Mouse (Mus musculus) forebrain, embryonic 10.5 days (tissue): Measurements from ENCODE around the gene Klrb1f. TPM values are rescaled to one million over a fixed set of nuclear protein-coding genes. Genes with fewer than 3 reads are reported as not detected.

Experiments used
- DNase-seq: peaks from one replicate; pipeline ENCODE4 v3.0.0-alpha.2; 2017; ENCODE audit warnings: low spot score; ENCODE audit errors: extremely low spot score
- H3K27ac ChIP-seq: fragments of 300-500 bp; sonication (generic); 2 replicates; pipeline ENCODE4 v1.5.1; 2016; ENCODE audit warnings: mild to moderate bottlenecking
- H3K27me3 ChIP-seq: fragments of 300-500 bp; sonication (generic); 2 replicates; pipeline ENCODE4 v1.6.1; 2016; ENCODE audit warnings: mild to moderate bottlenecking; ENCODE audit not compliant: poor library complexity, severe bottlenecking
- H3K36me3 ChIP-seq: fragments of 300-500 bp; sonication (generic); replicated peaks from 2 replicates; pipeline ENCODE4 v1.6.1; 2016; ENCODE audit warnings: mild to moderate bottlenecking, moderate library complexity
- H3K4me1 ChIP-seq: fragments of 300-500 bp; sonication (generic); 2 replicates; pipeline ENCODE4 v1.6.1; 2016
- H3K4me3 ChIP-seq: fragments of 300-500 bp; sonication (generic); 2 replicates; pipeline ENCODE4 v1.5.1; 2016; ENCODE audit warnings: mild to moderate bottlenecking, moderate library complexity
- H3K9me3 ChIP-seq: fragments of 300-500 bp; sonication (generic); 2 replicates; pipeline ENCODE4 v1.6.1; 2016; ENCODE audit warnings: mild to moderate bottlenecking, moderate library complexity
- WGBS: fragments of 180-500 bp; shearing (Covaris S2); methylation state at CpG from one replicate; pipeline ENCODE4 v1.1.7; 2016; 5-methylcytosine and 5-hydroxymethylcytosine counted together
- polyA plus RNA-seq: library from polyadenylated mRNA; unstranded; fragments of >200 nt; fragmentation: Nextera tagmentation; extraction: Ambion mirVana; gene quantifications from 2 replicates; pipeline ENCODE4 v1.2.1, GENCODE M21; 2016

Gene Klrb1f
- polyA plus RNA-seq, 1 experiment from 2014 or later = not detected

DNA sequence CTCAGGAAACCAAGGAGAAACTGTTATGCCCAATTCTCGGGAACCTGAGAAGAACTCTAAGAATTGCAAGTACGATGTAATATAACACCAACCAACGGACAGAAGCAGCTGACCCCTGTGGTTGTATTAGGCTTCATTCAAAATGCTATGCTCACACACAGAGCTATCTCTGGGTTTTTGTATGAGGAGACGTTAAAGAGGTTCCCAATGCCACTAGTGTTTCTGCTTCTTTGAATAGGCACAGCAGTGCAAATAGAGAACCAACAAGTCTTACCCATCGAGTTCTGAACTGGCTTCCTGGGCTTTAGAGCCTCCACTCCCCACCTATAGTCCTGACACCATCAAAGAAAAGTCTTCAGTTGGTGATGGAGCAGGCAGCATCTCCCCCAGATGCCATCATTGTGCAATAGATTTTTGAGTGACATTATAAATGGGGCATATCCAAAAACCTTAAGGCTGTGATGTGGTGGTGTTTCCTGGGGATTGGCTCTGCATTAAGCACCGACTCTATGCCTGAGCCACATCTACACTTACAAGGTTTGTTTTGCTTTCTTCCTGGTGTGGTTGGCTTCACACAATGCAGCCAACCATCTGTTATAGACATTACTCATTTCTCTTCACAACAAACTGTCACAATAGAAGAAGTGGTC, 15.4 kb upstream of the Klrb1f start:
- Histone ChIP-seq H3K36me3 (no peaks in the 10 kb centered on the region), H3K27me3 (no peaks in the 10 kb centered on the region), H3K27ac (no peak overlapping the region), H3K4me3 (no peak overlapping the region), H3K4me1 (no peaks in the 10 kb centered on the region), H3K9me3 (no peaks in the 10 kb centered on the region)
- 68% methylated on average over 6 of the region's 6 CpGs for WGBS
- DNase-seq = no peak

- DNase-seq = no peak
- WGBS = 90% methylated on average over 2 of the region's 2 CpGs
Observed at GRCm38 (mm10) chr6:129030964-129031363, 14.7 kb upstream of the Klrb1f start.

DNA sequence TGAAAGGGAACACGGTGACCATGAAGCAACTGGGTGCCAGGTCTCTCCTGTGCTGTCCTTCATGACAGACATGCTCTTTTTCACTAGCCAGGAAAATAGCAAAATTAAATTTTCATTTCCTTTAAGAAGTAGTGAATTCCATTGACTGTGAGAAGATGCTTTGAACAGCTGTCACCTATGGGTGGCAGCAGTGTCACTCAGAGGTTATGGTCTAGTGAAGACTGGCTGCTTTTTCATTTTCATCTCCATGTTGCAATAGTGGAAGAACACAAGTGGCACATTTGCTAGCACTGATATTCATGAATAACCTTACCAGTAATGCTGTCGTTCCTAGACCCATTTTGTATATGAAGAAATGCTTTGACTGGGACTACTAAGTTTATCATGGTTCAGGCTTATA, 12.3 kb upstream of the Klrb1f start:
- DNase-seq = no peak
- H3K9me3 ChIP-seq = no peaks in the 10 kb centered on the region
- H3K4me3 ChIP-seq = no peak overlapping the region
- H3K36me3 ChIP-seq = no peaks in the 10 kb centered on the region
- WGBS = 81% methylated on average over 2 of the region's 2 CpGs
- H3K4me1 ChIP-seq = no peaks in the 10 kb centered on the region
- H3K27ac ChIP-seq = no peak overlapping the region
- no peaks in the 10 kb centered on the region for H3K27me3 ChIP-seq

More at GRCm38 (mm10) chr6:129030964-129031363, 14.7 kb upstream of the Klrb1f start:
- H3K9me3 ChIP-seq = no peaks in the 10 kb centered on the region
- H3K36me3 ChIP-seq = no peaks in the 10 kb centered on the region
- no peak overlapping the region for H3K4me3 ChIP-seq
- H3K4me1 ChIP-seq = no peaks in the 10 kb centered on the region
- H3K27me3 ChIP-seq = no peaks in the 10 kb centered on the region
- no peak overlapping the region for H3K27ac ChIP-seq

- Histone ChIP-seq H3K27me3 (no peaks in the 10 kb centered on the region), H3K9me3 (no peaks in the 10 kb centered on the region)
Observed at GRCm38 (mm10) chr6:129035017-129035416, 10.7 kb upstream of the Klrb1f start.

DNA sequence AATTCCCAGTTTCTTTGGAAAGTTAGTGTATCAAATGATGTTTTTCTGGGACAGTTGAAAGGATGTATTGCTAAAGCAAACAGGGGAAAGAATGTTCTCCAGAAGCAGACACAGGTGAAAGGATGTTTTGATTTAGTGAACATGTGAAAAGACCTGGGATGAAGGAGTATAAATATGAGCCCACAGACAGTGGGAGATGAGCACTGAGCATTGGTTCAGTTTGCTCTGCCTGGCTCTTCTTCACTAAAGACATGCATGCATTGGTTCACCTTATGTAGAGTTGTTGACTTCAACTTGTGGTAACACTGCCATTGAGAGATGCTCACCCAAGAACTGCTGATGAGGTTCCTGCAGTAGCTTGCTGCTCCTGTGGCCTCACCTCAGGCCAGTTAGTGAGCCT, 9.4 kb upstream of the Klrb1f start:
- Histone ChIP-seq H3K4me1 (no peaks in the 10 kb centered on the region), H3K27me3 (no peaks in the 10 kb centered on the region), H3K27ac (no peak overlapping the region), H3K36me3 (no peaks in the 10 kb centered on the region), H3K9me3 (no peaks in the 10 kb centered on the region), H3K4me3 (no peak overlapping the region)
- DNase-seq = no peak

More at GRCm38 (mm10) chr6:129035017-129035416, 10.7 kb upstream of the Klrb1f start:
- 89% methylated on average over 2 of the region's 2 CpGs for WGBS
- DNase-seq = no peak
- no peaks in the 10 kb centered on the region for H3K4me1 ChIP-seq
- no peaks in the 10 kb centered on the region for H3K36me3 ChIP-seq
- H3K27ac ChIP-seq = no peak overlapping the region
- H3K4me3 ChIP-seq = no peak overlapping the region

GRCm38 (mm10) chr6:129036890-129037463, 8.7 kb upstream of the Klrb1f start:
- no peaks in the 10 kb centered on the region for H3K4me1 ChIP-seq
- no peaks in the 10 kb centered on the region for H3K9me3 ChIP-seq
- no peaks in the 10 kb centered on the region for H3K27me3 ChIP-seq
- DNase-seq = no peak
- 82% methylated on average over 2 of the region's 2 CpGs for WGBS
- no peak overlapping the region for H3K4me3 ChIP-seq
- no peak overlapping the region for H3K27ac ChIP-seq
- H3K36me3 ChIP-seq = no peaks in the 10 kb centered on the region

- Histone ChIP-seq H3K27ac (no peak overlapping the region), H3K9me3 (no peaks in the 10 kb centered on the region), H3K27me3 (no peaks in the 10 kb centered on the region), H3K4me3 (no peak overlapping the region), H3K36me3 (no peaks in the 10 kb centered on the region), H3K4me1 (no peaks in the 10 kb centered on the region)
- WGBS = 93% methylated on average over 2 of the region's 2 CpGs
- no peak for DNase-seq
Observed at GRCm38 (mm10) chr6:129041470-129041869, 4.2 kb upstream of the Klrb1f start.

DNA sequence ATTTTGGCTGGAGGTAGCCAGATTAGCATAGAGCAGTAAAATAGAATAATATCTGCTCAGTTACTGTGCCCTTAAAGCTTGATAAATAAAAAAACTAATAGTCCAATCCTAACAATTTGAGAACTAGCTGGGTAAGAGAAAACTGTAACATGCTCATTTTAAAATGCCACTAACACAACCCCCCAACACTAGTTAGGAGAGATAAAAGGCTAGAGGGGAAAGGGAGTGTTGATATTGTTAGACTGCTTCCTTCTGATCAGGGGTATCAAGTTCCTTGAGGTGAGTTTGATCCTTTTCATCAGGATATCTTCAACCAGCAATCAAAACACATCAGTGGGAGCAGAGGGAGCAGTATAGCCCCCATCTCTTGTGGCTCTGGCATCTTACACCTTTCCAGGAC, 3.2 kb upstream of the Klrb1f start:
- no peaks in the 10 kb centered on the region for H3K4me1 ChIP-seq
- H3K9me3 ChIP-seq = no peaks in the 10 kb centered on the region
- no peak overlapping the region for H3K4me3 ChIP-seq
- H3K27me3 ChIP-seq = no peaks in the 10 kb centered on the region
- H3K36me3 ChIP-seq = no peaks in the 10 kb centered on the region
- H3K27ac ChIP-seq = no peak overlapping the region
- DNase-seq = no peak

GRCm38 (mm10) chr6:129048381-129048780, 2.7 kb downstream of the Klrb1f start:
- H3K27ac ChIP-seq = no peak overlapping the region
- WGBS = 33% methylated on average over 4 of the region's 4 CpGs

DNA sequence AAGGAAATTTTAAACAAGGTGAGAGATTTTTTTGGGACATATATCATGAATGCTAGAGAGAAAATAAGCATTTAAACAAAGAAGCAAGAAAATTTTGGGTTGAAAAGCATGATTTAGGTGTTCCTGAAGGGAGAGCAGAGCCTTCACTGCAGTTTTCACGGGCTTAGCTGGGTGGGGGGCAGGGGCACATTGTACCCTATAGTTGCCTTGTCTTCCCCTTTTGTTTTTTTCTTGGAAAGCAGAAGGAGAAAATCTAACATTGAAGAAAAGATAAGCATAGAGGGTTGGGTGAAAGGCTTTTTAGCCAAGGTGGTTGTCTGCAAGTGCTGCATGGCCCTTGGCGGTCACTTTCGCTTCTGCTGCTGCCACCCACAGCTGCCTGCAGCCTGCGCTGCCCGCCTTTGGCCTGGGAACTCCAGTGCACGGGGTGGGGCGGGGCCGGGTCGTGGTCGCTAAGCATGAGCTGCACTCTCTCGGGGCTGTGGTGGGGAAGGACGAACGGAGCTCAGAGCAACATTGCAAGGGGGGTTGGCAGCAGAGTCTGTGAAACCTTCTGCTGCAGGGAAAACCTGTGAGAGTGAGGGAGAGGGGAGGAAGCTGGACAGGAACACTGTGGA, 3.3 kb downstream of the Klrb1f start:
- peak overlapping the region; percentile 55 for H3K4me3 ChIP-seq
- H3K27ac ChIP-seq = peak overlapping the region; percentile 82
- H3K9me3 ChIP-seq = no peaks in the 10 kb centered on the region
- WGBS = 1% methylated on average over 13 of the region's 13 CpGs
- H3K36me3 ChIP-seq = no peaks in the 10 kb centered on the region
- peak; percentile 78 for DNase-seq
- H3K27me3 ChIP-seq = no peaks in the 10 kb centered on the region
- H3K4me1 ChIP-seq = peaks cover 12% of the 10 kb centered on the region

More at GRCm38 (mm10) chr6:129048381-129048780, 2.7 kb downstream of the Klrb1f start:
- no peak for DNase-seq
- Histone ChIP-seq H3K27me3 (no peaks in the 10 kb centered on the region), H3K9me3 (no peaks in the 10 kb centered on the region), H3K4me1 (peaks cover 12% of the 10 kb centered on the region), H3K36me3 (no peaks in the 10 kb centered on the region), H3K4me3 (no peak overlapping the region)

DNA sequence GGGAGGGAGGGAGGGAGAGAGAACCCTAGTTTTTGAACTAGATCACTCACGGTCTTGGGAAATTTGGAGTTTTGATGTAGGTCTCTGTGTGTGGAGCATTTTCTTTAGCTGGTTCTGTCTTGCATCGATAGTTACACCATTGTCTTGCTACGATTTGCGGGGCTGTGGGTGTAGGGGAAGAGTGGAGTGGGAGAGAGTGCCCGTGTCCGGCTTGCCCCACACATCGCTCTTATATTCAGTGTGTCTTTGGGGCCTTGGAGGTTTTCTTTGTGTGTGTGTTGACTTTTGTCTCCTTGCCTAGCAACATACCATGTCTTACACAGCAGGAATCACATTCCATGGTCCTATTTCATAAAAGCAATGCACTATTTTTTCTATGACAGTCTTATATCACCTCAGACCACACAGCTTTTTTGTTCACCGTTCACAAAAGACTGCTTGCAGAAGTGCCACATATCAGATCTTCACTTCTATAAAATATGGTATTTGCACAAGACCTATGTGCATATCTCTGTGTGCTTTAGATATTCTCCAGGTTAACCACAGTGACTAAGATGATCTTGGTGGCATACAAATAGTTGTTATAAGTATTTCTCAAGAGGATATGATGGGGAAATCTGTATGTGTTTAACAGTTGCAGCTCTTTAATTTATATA, 4.0 kb downstream of the Klrb1f start:
- DNase-seq = no peak
- peaks cover 12% of the 10 kb centered on the region for H3K4me1 ChIP-seq
- H3K36me3 ChIP-seq = no peaks in the 10 kb centered on the region
- H3K4me3 ChIP-seq = peak overlapping the region; percentile 55
- WGBS = 2% methylated on average over 8 of the region's 8 CpGs
- no peaks in the 10 kb centered on the region for H3K27me3 ChIP-seq
- H3K27ac ChIP-seq = peak overlapping the region; percentile 71
- H3K9me3 ChIP-seq = no peaks in the 10 kb centered on the region

- H3K27ac ChIP-seq = no peak overlapping the region
- WGBS = 87% methylated on average over 3 of the region's 3 CpGs
- peaks cover 12% of the 10 kb centered on the region for H3K4me1 ChIP-seq
- no peaks in the 10 kb centered on the region for H3K36me3 ChIP-seq
- no peak for DNase-seq
- no peak overlapping the region for H3K4me3 ChIP-seq
- H3K9me3 ChIP-seq = no peaks in the 10 kb centered on the region
- H3K27me3 ChIP-seq = no peaks in the 10 kb centered on the region
Observed at GRCm38 (mm10) chr6:129051086-129051485, 5.4 kb downstream of the Klrb1f start.

- H3K27me3 ChIP-seq = no peaks in the 10 kb centered on the region
- no peak for DNase-seq
- peaks cover 12% of the 10 kb centered on the region for H3K4me1 ChIP-seq
- no peak overlapping the region for H3K27ac ChIP-seq
- H3K4me3 ChIP-seq = no peak overlapping the region
- no peaks in the 10 kb centered on the region for H3K36me3 ChIP-seq
- H3K9me3 ChIP-seq = no peaks in the 10 kb centered on the region
- 89% methylated on average over 5 of the region's 5 CpGs for WGBS
Observed at GRCm38 (mm10) chr6:129051731-129052130, 6.0 kb downstream of the Klrb1f start.
